Mouse (Mus musculus): ENCODE results near the gene Gm20388. TPM values are rescaled to one million over a fixed set of nuclear protein-coding genes. Genes with fewer than 3 reads are reported as not detected.
A peak's percentile ranks its signal among the peaks of the same experiment; 100 is the strongest.

Gene Gm20388
- polyA plus RNA-seq, 1 experiment from 2014 or later: 5.5 TPM

- H3K9me3 ChIP-seq: no peaks in the 10 kb centered on the region
- no peak overlapping the region for H3K27ac ChIP-seq
- H3K4me1 ChIP-seq: peaks cover 21% of the 10 kb centered on the region
- H3K36me3 ChIP-seq: no peaks in the 10 kb centered on the region
- H3K9ac ChIP-seq: no peak overlapping the region
- 76% methylated on average over 11 of the region's 11 CpGs for WGBS
- H3K4me3 ChIP-seq: no peak overlapping the region
- no peak overlapping the region for H3K4me2 ChIP-seq
- no peak for ATAC-seq (ENCODE audit: borderline replicate concordance, extremely low read depth, low FRiP score, low TSS enrichment)
- H3K27me3 ChIP-seq: peaks cover 50% of the 10 kb centered on the region
Observed at GRCm38 (mm10) chr8:122228792-122229575, 2318.3 kb downstream of the Gm20388 start.

DNA sequence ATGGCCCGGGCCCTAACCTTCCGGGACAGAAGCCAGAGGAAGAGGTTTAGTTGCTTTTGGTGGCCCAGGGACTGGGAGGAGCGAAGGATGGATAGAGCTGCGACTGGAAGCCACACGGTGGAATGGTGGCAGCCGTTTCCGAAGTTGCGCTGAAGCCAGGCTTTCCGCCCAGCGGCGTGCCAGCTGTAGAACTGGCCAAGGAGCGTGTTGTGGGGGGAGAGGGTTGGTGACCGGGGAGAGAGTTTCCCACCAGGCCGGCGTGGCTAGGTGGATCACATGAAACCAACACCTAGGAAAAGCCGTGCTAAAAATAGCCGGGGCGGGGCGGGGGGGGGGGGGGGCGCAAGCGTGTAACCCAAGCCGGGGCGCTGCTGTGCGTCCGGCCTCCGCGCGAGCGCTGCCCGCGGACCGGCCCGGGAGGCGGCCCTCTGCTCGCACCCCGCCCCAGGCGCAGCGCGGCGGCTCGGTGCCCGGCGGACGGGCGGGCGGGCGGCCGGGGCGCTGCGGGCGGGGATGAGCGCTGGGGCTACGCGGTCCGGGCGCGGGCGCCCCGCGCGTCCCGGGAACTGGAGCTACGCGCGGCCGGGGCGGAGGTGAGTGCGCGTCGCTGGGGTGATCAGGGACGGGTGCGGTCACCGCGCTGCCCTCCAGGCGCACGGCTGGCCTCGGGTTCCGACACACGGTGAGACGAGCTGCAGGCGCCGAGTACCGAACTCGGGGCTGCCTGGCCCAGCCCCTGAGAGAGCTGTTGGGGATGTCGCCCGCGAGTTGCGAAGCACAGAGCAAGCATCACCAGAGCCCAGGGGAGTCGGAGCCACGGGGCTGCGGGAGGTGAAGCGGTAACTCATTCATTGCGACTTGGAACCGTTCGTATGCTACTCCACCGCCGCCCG lies 2319.4 kb downstream of the Gm20388 start:
- peak; percentile 41; the same call in 1 of the 2 replicates for ATAC-seq (ENCODE audit: borderline replicate concordance, extremely low read depth, low FRiP score, low TSS enrichment)
- Histone ChIP-seq H3K27me3 (peaks cover 50% of the 10 kb centered on the region), H3K9me3 (no peaks in the 10 kb centered on the region), H3K4me2 (peak overlapping the region; percentile 99), H3K27ac (peak overlapping the region; percentile 24; the same call in 1 of the 2 replicates), H3K4me3 (peak overlapping the region; percentile 56), H3K4me1 (peaks cover 28% of the 10 kb centered on the region), H3K9ac (peak overlapping the region; percentile 51), H3K36me3 (no peaks in the 10 kb centered on the region)
- WGBS: under 1% methylated on average over 83 of the region's 98 CpGs

DNA sequence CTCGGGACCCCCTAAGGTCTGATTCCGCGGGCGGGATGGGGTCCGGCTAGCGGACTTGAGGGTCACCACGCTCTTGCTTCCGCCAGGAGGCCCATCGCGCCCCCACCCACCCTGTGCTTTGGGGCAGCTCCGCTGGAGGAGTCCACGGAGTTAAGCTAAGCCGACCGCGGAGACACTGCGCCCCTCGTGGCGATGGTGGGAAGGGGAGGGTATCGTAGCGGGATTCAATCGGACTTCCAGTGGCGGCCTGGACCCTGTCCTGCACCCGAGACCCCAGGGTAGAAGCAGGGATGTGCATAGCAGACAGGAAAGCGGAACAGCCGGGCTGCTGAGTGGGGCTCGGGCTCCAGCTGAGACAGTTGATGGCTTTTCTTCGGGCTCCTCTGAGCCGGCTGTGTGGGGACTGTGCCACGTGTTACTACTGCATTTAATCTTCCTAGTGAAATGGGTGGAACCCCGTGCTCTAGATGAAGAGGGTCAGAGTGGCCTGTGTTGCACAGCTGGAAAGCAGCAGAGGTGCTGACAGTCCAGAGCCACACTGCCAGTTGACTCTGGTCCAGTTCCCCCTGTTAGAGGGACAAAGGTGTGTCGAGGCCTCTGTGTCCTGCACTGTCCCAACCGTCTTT lies 2320.2 kb downstream of the Gm20388 start:
- no peak overlapping the region for H3K27ac ChIP-seq
- H3K36me3 ChIP-seq: no peaks in the 10 kb centered on the region
- H3K4me2 ChIP-seq: peak overlapping the region; percentile 99
- 3% methylated on average over 32 of the region's 32 CpGs for WGBS
- no peaks in the 10 kb centered on the region for H3K9me3 ChIP-seq
- H3K9ac ChIP-seq: peak overlapping the region; percentile 51
- H3K4me1 ChIP-seq: peaks cover 28% of the 10 kb centered on the region
- H3K27me3 ChIP-seq: peaks cover 50% of the 10 kb centered on the region
- H3K4me3 ChIP-seq: peak overlapping the region; percentile 56
- peak; percentile 27; the same call in 1 of the 2 replicates for ATAC-seq (ENCODE audit: borderline replicate concordance, extremely low read depth, low FRiP score, low TSS enrichment)

DNA sequence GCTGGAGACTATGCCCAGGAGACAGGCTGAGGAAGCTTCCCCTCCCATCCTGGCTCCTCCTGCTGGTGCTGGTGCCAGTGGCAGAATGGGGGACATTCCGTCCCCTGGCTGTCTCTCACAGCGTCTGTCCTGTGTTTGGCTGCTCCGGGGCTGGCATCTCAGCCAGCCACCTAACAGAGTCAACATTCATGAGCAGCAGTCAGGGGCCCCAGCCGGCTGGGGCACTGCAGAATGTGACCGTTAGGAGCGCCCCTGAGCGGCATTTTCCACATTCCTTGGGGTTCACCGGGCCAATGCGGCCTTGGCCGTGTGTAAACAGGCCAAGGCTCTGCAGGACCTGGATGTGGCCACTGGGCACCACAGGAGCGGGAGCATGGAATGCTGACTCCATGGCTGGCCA lies 2323.4 kb downstream of the Gm20388 start:
- Histone ChIP-seq H3K9ac (no peak overlapping the region), H3K27ac (no peak overlapping the region; the same call in 1 of the 2 replicates), H3K27me3 (peaks cover 40% of the 10 kb centered on the region), H3K36me3 (no peaks in the 10 kb centered on the region), H3K4me2 (no peak overlapping the region), H3K9me3 (no peaks in the 10 kb centered on the region), H3K4me3 (no peak overlapping the region), H3K4me1 (peaks cover 34% of the 10 kb centered on the region)
- 23% methylated on average over 11 of the region's 11 CpGs for WGBS
- ATAC-seq (ENCODE audit: borderline replicate concordance, extremely low read depth, low FRiP score, low TSS enrichment): no peak

GRCm38 (mm10) chr8:122236521-122236920 lies 2325.9 kb downstream of the Gm20388 start:
- Histone ChIP-seq H3K27ac (no peak overlapping the region), H3K9me3 (no peaks in the 10 kb centered on the region), H3K36me3 (no peaks in the 10 kb centered on the region), H3K4me2 (no peak overlapping the region), H3K9ac (no peak overlapping the region), H3K27me3 (peaks cover 15% of the 10 kb centered on the region), H3K4me3 (no peak overlapping the region), H3K4me1 (peaks cover 19% of the 10 kb centered on the region)
- 80% methylated on average over 3 of the region's 3 CpGs for WGBS
- ATAC-seq (ENCODE audit: borderline replicate concordance, extremely low read depth, low FRiP score, low TSS enrichment): no peak

DNA sequence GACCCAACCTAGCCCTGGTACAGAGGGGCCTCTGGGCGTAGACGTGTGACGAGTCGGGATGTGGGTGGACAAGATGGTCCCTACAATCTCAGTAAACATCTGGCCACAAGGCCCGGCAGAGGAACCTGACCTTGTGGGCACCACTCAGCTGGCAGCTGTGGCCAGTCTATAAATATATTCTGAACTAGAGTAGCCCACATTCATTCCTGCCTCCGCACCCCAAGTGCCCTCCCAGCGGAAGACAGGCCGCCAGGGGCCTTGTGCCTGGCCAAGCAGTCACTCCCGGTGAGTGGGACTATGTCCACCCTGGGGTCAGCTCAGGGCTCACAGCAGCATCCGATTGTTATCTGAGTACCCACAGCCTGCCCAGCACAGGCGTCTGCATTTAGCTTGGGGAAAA lies 2327.6 kb downstream of the Gm20388 start:
- no peak overlapping the region for H3K27ac ChIP-seq
- 65% methylated on average over 11 of the region's 11 CpGs for WGBS
- no peak overlapping the region for H3K9ac ChIP-seq
- no peak overlapping the region for H3K4me3 ChIP-seq
- ATAC-seq (ENCODE audit: borderline replicate concordance, extremely low read depth, low FRiP score, low TSS enrichment): no peak
- H3K36me3 ChIP-seq: no peaks in the 10 kb centered on the region
- H3K4me1 ChIP-seq: peaks cover 19% of the 10 kb centered on the region
- peaks cover under 1% of the 10 kb centered on the region; the same call in 1 of the 2 replicates for H3K27me3 ChIP-seq
- H3K9me3 ChIP-seq: no peaks in the 10 kb centered on the region
- no peak overlapping the region for H3K4me2 ChIP-seq

- Histone ChIP-seq H3K4me2 (no peak overlapping the region), H3K36me3 (no peaks in the 10 kb centered on the region), H3K4me1 (peaks cover 15% of the 10 kb centered on the region), H3K4me3 (no peak overlapping the region), H3K27ac (no peak overlapping the region), H3K9ac (no peak overlapping the region), H3K9me3 (no peaks in the 10 kb centered on the region), H3K27me3 (no peaks in the 10 kb centered on the region)
- ATAC-seq (ENCODE audit: borderline replicate concordance, extremely low read depth, low FRiP score, low TSS enrichment): no peak
- WGBS: 30% methylated on average over 8 of the region's 8 CpGs
Observed at GRCm38 (mm10) chr8:122238731-122239130, 2328.1 kb downstream of the Gm20388 start.

GRCm38 (mm10) chr8:122240241-122241026 lies 2329.8 kb downstream of the Gm20388 start:
- WGBS: 84% methylated on average over 16 of the region's 16 CpGs
- Histone ChIP-seq H3K27ac (no peak overlapping the region), H3K36me3 (no peaks in the 10 kb centered on the region)

DNA sequence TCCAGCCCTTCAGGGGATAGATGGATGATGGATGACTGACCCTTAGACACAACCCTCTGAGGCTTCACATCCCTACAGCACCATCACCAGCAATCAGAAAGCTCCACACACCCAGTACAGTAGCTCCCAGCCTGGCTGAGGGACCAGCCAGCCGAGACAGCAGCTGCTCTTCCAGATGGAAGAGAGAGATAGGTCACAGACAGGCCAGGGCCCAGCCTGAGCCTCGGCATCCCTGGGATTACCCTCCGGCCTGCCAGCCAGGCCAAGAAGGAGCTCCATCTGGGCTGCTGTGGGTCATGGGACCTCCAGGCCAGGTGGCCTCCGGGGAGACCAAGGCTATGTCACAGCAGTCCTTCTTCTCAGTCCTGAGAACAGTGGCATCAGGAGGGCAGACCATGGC lies 2332.7 kb downstream of the Gm20388 start:
- no peak overlapping the region for H3K27ac ChIP-seq
- 66% methylated on average over 4 of the region's 4 CpGs for WGBS
- no peaks in the 10 kb centered on the region for H3K36me3 ChIP-seq
- no peak overlapping the region for H3K4me2 ChIP-seq
- ATAC-seq (ENCODE audit: borderline replicate concordance, extremely low read depth, low FRiP score, low TSS enrichment): no peak
- H3K4me3 ChIP-seq: no peak overlapping the region
- no peak overlapping the region for H3K9ac ChIP-seq
- no peaks in the 10 kb centered on the region for H3K27me3 ChIP-seq
- no peaks in the 10 kb centered on the region for H3K9me3 ChIP-seq
- H3K4me1 ChIP-seq: peaks cover 15% of the 10 kb centered on the region

More at GRCm38 (mm10) chr8:122240241-122241026, 2329.8 kb downstream of the Gm20388 start:
- Histone ChIP-seq H3K4me1 (peaks cover 6% of the 10 kb centered on the region; the same call in 1 of the 2 replicates), H3K4me2 (no peak overlapping the region), H3K27me3 (no peaks in the 10 kb centered on the region), H3K9ac (no peak overlapping the region), H3K9me3 (no peaks in the 10 kb centered on the region), H3K4me3 (no peak overlapping the region)
- no peak for ATAC-seq (ENCODE audit: borderline replicate concordance, extremely low read depth, low FRiP score, low TSS enrichment)

GRCm38 (mm10) chr8:122245161-122245560 lies 2334.5 kb downstream of the Gm20388 start:
- Histone ChIP-seq H3K9me3 (no peaks in the 10 kb centered on the region), H3K27ac (no peak overlapping the region), H3K36me3 (no peaks in the 10 kb centered on the region), H3K27me3 (no peaks in the 10 kb centered on the region), H3K4me3 (no peak overlapping the region), H3K9ac (no peak overlapping the region), H3K4me1 (peaks cover 10% of the 10 kb centered on the region), H3K4me2 (no peak overlapping the region)
- no peak for ATAC-seq (ENCODE audit: borderline replicate concordance, extremely low read depth, low FRiP score, low TSS enrichment)
- 62% methylated on average over 6 of the region's 6 CpGs for WGBS

All from lung, embryonic 15.5 days (tissue).